Comparison of ENCODE assay signal across 8 mouse cellular contexts in the genomic region with DNA sequence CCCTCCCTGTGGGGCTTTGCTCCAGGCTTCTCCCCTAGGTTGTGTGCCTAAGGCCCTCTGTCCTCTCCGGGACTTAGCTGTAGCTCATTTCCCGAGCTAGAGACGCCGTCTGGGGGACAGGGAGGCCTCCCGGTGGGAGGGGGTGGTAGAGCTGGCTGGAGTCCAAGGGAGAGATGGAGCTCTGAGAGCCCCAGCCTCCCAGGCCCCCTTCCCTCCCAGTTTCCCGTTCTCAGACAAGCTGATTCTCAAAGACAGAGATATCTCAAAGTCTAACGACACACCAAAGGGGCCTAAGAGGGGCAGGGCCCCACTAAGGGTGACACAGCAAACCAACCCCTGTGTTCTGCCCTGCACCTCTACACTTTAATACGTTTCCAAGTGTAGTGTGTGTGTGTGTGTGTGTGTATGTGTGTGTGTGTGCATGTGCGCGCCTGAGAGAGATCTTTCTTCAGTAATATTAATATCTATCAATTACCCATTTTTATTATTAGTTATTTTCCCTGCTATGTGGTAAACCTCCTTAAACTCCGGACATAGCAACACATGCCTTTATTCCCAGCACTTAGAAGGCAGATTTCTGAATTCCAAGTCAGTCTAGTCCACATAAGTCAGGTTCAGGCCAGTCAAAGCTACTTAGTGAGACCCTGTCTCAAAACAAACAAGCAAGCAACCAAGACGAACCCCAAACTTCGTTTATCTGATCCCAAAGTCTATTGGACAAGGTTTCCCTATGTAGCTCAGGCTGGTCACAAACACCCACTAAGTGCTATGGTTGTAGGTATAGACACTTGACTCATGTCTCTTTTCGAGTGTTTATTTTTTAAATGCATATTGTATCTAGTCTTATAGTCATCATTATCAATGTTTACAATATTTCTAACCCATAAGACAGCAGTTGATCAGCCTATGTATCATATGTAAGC. TPM values are rescaled to one million over a fixed set of nuclear protein-coding genes. Genes with fewer than 3 reads are reported as not detected.
DNase-seq lines count a peak whose midpoint lies in the region; ATAC-seq lines count a peak whose summit lies in the region.

No protein-coding gene starts in this region.

- peak; percentile 95 for DNase-seq in heart, adult 11 months
- DNase-seq in heart, postnatal 25 days (ENCODE audit: low spot score): no peak
- peak; percentile 70 for DNase-seq in R1 (ENCODE audit: low read depth, low spot score)
- DNase-seq in induced T-regulatory cell, adult 2 months (ENCODE audit: low read depth): peak; percentile 28
- no peak for DNase-seq in adrenal gland, postnatal 4 days (ENCODE audit: low spot score in 2 of 2)

- peak overlapping the region; percentile 62 for H3K9ac ChIP-seq in forebrain, embryonic 13.5 days
- H3K9ac ChIP-seq in liver, embryonic 16.5 days (ENCODE audit: low read depth, low read length): peak overlapping the region; percentile 95
- peak overlapping the region; percentile 50 for H3K9ac ChIP-seq in neural tube, embryonic 15.5 days (replicated peaks)

- no peaks in the 10 kb centered on the region for H3K9me3 ChIP-seq in forebrain, embryonic 13.5 days (replicated peaks)
- peaks cover 4% of the 10 kb centered on the region; the same call in 1 of the 2 replicates for H3K9me3 ChIP-seq in liver, embryonic 16.5 days (replicated peaks; ENCODE audit: control insufficient read depth, low read length)
- no peaks in the 10 kb centered on the region for H3K9me3 ChIP-seq in neural tube, embryonic 15.5 days (replicated peaks)

- peak overlapping the region; percentile 73 for H3K4me2 ChIP-seq in forebrain, embryonic 13.5 days
- H3K4me2 ChIP-seq in liver, embryonic 16.5 days (ENCODE audit: low read depth, low read length): peak overlapping the region; percentile 94
- H3K4me2 ChIP-seq in neural tube, embryonic 15.5 days: peak overlapping the region; percentile 88

- intact Hi-C loops in heart, postnatal 25 days (cut with DNase I): no loop called here

- no peaks in the 10 kb centered on the region for H3K27me3 ChIP-seq in forebrain, embryonic 13.5 days
- no peaks in the 10 kb centered on the region for H3K27me3 ChIP-seq in liver, embryonic 16.5 days (ENCODE audit: control insufficient read depth, insufficient read depth, low read depth, low read length)
- H3K27me3 ChIP-seq in neural tube, embryonic 15.5 days (replicated peaks): no peaks in the 10 kb centered on the region

- peak; percentile 5; the same call in 1 of the 2 replicates for ATAC-seq in forebrain, embryonic 13.5 days
- peak; percentile 53 for ATAC-seq in liver, embryonic 16.5 days (ENCODE audit: low read depth)
- peak; percentile 36; the same call in 1 of the 2 replicates for ATAC-seq in neural tube, embryonic 15.5 days (ENCODE audit: low FRiP score)

- 38% methylated on average over 14 of the region's 14 CpGs for WGBS in forebrain, embryonic 13.5 days
- 6% methylated on average over 14 of the region's 14 CpGs for WGBS in liver, embryonic 16.5 days (ENCODE audit: insufficient replicate concordance)
- 35% methylated on average over 14 of the region's 14 CpGs for WGBS in neural tube, embryonic 15.5 days

- H3K4me1 ChIP-seq in forebrain, embryonic 13.5 days: peaks cover 59% of the 10 kb centered on the region
- peaks cover 74% of the 10 kb centered on the region for H3K4me1 ChIP-seq in liver, embryonic 16.5 days (ENCODE audit: control insufficient read depth, low read depth, low read length)
- H3K4me1 ChIP-seq in neural tube, embryonic 15.5 days: peaks cover 51% of the 10 kb centered on the region

- peak overlapping the region; percentile 77 for H3K27ac ChIP-seq in forebrain, embryonic 13.5 days
- H3K27ac ChIP-seq in liver, embryonic 16.5 days (ENCODE audit: low read length): peak overlapping the region; percentile 100
- peak overlapping the region; percentile 82 for H3K27ac ChIP-seq in neural tube, embryonic 15.5 days (replicated peaks)

- H3K36me3 ChIP-seq in forebrain, embryonic 13.5 days (ENCODE audit: poor library complexity, severe bottlenecking): 0 out of 2 replicates have a peak, but pooled peaks cover 11% of the 10 kb centered on the region
- peaks cover 30% of the 10 kb centered on the region for H3K36me3 ChIP-seq in liver, embryonic 16.5 days (ENCODE audit: control insufficient read depth, insufficient read depth)
- no peaks in the 10 kb centered on the region; the same call in 1 of the 2 replicates for H3K36me3 ChIP-seq in neural tube, embryonic 15.5 days

- H3K4me3 ChIP-seq in forebrain, embryonic 13.5 days: peak overlapping the region; percentile 45
- H3K4me3 ChIP-seq in liver, embryonic 16.5 days (ENCODE audit: low read depth, low read length): peak overlapping the region; percentile 82
- peak overlapping the region; percentile 51 for H3K4me3 ChIP-seq in neural tube, embryonic 15.5 days (replicated peaks)

RNA-seq across cellular contexts. Expression of a gene that starts 5.4 kb away (rescaled TPM):
- 1 to 10 TPM; 1.8 to 1.9 TPM for total RNA-seq in heart, postnatal 25 days (2021)
- 4.7 and 5.8 TPM in 2 replicates for polyA plus RNA-seq in forebrain, embryonic 13.5 days (2015; fragmentation: Nextera tagmentation; extraction: Ambion mirVana)
- 36.0 and 43.3 TPM in 2 replicates for polyA plus RNA-seq in liver, embryonic 16.5 days (2015; fragmentation: Nextera tagmentation; extraction: Ambion mirVana)
- polyA plus RNA-seq in neural tube, embryonic 15.5 days (2015; fragmentation: Nextera tagmentation; extraction: Ambion mirVana): 5.3 and 11.7 TPM in 2 replicates
- 10 to 100 TPM; 14.3 to 17.8 TPM for total RNA-seq in adrenal gland, postnatal 4 days (2021)

RNA-seq across cellular contexts. Expression of a gene that starts 17.0 kb away (rescaled TPM):
- under 1 TPM; 0.14 to 0.16 TPM for total RNA-seq in heart, postnatal 25 days (2021)
- 0.53 and 1.3 TPM in 2 replicates for polyA plus RNA-seq in forebrain, embryonic 13.5 days (2015; fragmentation: Nextera tagmentation; extraction: Ambion mirVana)
- 0.20 and 0.25 TPM in 2 replicates for polyA plus RNA-seq in liver, embryonic 16.5 days (2015; fragmentation: Nextera tagmentation; extraction: Ambion mirVana)
- polyA plus RNA-seq in neural tube, embryonic 15.5 days (2015; fragmentation: Nextera tagmentation; extraction: Ambion mirVana): 2.7 and 2.9 TPM in 2 replicates
- total RNA-seq in adrenal gland, postnatal 4 days (2021): under 1 TPM; 0.39 to 0.79 TPM

RNA-seq across cellular contexts. Expression of a gene that starts 29.1 kb away (rescaled TPM):
- 100 to 1,000 TPM in 1 of 2 experiments, 10 to 100 TPM in 1; 97.5 to 102 TPM for total RNA-seq in heart, postnatal 25 days (2021)
- polyA plus RNA-seq in forebrain, embryonic 13.5 days (2015; fragmentation: Nextera tagmentation; extraction: Ambion mirVana): 103 and 113 TPM in 2 replicates
- 38.0 and 38.6 TPM in 2 replicates for polyA plus RNA-seq in liver, embryonic 16.5 days (2015; fragmentation: Nextera tagmentation; extraction: Ambion mirVana)
- 128 TPM in 2 replicates for polyA plus RNA-seq in neural tube, embryonic 15.5 days (2015; fragmentation: Nextera tagmentation; extraction: Ambion mirVana)
- total RNA-seq in adrenal gland, postnatal 4 days (2021): 100 to 1,000 TPM in 1 of 2 experiments, 10 to 100 TPM in 1; 91.5 to 102 TPM

Comparison
In these comparisons a context has a peak if more than half of its experiments do, and no peak if none do; other contexts are left out.
1. DNase-seq: peak in heart, adult 11 months (single experiment), R1 (single experiment) and induced T-regulatory cell, adult 2 months (single experiment); none in heart, postnatal 25 days (single experiment) and adrenal gland, postnatal 4 days (0 of 2).
2. Peak in every context shown above with its lines, with median percentiles within 50 percentile points of each other: ATAC-seq, H3K27ac ChIP-seq, H3K4me2 ChIP-seq, H3K4me3 ChIP-seq and H3K9ac ChIP-seq.